Mouse (Mus musculus): ENCODE data around the gene Mab21l2.

The Mab21l2 gene

GRCm38 (mm10) chr3:86539555-86540168 is 8.8 kb downstream of the Mab21l2 start:
- no peak for DNase-seq (ENCODE audit: low spot score in 2 of 2)

DNA sequence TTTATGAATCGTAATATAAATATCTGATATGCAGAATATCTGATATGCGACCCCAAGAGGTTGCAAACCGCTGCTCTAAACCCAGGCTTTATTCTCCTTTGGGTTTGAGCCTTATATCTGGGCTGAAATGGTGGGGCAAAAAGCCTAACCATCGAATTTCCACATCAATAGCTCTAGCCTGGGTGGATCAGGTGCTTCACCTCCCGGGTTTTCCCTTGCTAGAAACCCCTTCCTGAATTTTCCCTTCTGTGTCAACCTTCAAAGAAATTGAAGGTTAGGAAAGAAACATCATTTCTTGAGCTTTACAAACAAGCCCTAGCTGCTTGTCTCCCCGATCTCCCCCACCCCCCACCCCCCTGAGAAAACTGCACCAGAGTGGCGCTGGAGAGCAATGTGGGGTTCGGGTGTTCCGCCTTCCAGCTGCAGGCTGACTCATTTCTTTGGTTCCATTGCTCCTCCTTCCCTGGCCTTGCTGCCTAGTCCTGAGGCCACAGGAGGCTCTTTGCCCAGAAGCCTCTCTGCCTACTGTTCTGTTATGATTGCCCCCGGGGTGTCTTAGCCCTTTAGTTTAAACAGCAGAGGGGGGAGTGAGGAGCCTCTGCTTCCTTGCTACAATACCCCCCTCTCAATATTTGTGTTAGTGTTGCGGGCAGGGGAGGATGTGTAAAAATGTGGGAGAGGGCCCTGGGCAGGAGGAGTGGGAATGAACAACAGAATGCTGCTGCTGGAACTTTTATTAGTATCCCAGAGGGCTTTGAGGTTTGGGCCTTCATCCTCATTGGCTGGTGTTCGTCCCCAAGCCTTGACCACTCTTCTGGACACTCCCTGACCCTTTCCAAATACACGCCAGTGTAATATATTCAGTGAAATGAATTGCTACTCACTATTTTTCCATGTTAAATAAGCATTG is 9.5 kb downstream of the Mab21l2 start:
- DNase-seq (ENCODE audit: low spot score in 2 of 2) = no peak

DNA sequence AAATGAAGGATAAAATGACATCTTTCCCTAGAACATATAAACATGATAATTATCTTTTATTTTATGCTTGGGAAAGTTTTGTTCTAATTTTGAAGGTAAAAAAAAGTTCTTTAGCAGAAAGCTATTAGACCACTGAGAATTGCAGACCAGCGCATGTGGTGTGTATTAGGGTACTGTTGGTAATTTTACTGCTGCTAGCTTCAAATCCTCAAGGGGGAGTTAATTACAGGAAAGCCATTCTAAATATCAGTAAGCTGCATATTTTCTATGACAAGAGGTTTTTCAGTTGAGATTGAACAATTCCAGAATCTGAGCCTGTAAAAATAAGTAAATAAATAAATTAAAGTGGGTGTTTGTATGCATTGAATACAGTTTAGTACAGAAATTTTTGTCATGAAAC is 11.7 kb downstream of the Mab21l2 start:
- no peak for DNase-seq (ENCODE audit: low spot score in 2 of 2)

- no peak for DNase-seq (ENCODE audit: low spot score in 2 of 2)
These were observed 16.7 kb downstream of the Mab21l2 start for GRCm38 (mm10) chr3:86531531-86532269.

- no peak for DNase-seq (ENCODE audit: low spot score in 2 of 2)
These were observed 25.4 kb downstream of the Mab21l2 start for GRCm38 (mm10) chr3:86522880-86523505.

GRCm38 (mm10) chr3:86518506-86519109 is 29.8 kb downstream of the Mab21l2 start:
- no peak for DNase-seq (ENCODE audit: low spot score in 2 of 2)

GRCm38 (mm10) chr3:86500586-86500985 is 47.8 kb downstream of the Mab21l2 start:
- no peak for DNase-seq (ENCODE audit: low spot score in 2 of 2)
